8 mouse cellular contexts compared by ENCODE assay signal in the genomic region with DNA sequence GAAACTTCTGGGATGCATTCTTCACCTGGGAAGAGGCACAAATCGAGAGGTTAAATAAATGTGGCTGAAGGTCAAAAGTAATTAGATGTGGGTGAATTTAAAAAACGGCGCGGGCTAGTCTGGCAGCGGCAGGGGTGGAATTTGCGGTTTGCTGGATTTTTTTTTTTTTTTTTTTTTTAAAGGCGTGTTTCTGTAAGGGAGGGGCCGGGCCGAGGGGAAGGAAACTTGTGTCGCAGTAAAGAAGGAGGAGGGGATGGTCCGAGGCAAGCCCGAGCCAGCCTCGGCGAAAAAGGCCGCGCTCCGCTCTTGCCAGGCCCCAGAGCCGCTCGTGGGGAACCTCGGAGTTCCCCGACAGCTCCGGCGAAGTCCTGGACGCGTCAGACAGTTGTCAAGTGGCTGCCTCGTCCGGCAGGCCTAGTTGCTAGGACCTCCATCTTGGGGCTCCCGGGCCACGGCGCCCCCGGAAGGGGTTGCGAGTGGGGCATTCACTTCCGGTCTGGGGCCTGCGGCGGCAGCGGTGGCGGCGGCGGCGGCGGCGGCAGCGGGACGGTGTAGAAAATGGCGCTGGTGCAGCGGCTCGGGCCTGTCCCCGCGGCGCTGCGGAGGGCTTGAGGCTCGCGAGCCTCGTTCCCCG. TPM values are rescaled to one million over a fixed set of nuclear protein-coding genes. Genes with fewer than 3 reads are reported as not detected.
DNase-seq lines count a peak whose midpoint lies in the region; ATAC-seq and TF ChIP-seq lines count a peak whose summit lies in the region.

A gene (plus strand): TSS at position 221 of the 634 bp plus-strand sequence.

- no peaks in the 10 kb centered on the region for H3K9me3 ChIP-seq in MEL (replicated peaks; ENCODE audit: insufficient read depth, low read length)
- no peaks in the 10 kb centered on the region for H3K9me3 ChIP-seq in lung, embryonic 16.5 days (ENCODE audit: control insufficient read depth, low read length)

- peaks cover 0 to 11% of the 10 kb centered on the region in 2 experiments; a peak in 2 of 4 replicates for H3K4me1 ChIP-seq in MEL (ENCODE audit: control insufficient read depth in 1 of 2, insufficient read depth in 2 of 2, low read length in 2 of 2)
- H3K4me1 ChIP-seq in cerebellum, adult 2 months (ENCODE audit: control insufficient read depth, insufficient read depth, low read length), result peaks cover 5% of the 10 kb centered on the region; the same call in 1 of the 2 replicates
- peaks cover 25% of the 10 kb centered on the region for H3K4me1 ChIP-seq in lung, embryonic 16.5 days (replicated peaks; ENCODE audit: control insufficient read depth, insufficient read depth, low read length)

- TF ChIP-seq EP300 in MEL (IDR thresholded peaks at IDR 0.05; ENCODE audit: low read depth in 1 of 2, low read length in 2 of 2), result no peak; a peak in 1 of 4 replicates

- peak within 1 kb of the TSS; percentile 93 for H3K9ac ChIP-seq in MEL (ENCODE audit: control insufficient read depth, low read depth, low read length, poor library complexity, severe bottlenecking)
- peak within 1 kb of the TSS; percentile 98 for H3K9ac ChIP-seq in lung, embryonic 16.5 days (ENCODE audit: low read length)

- H3K79me2 ChIP-seq in MEL (ENCODE audit: control insufficient read depth, insufficient read depth, low read length, poor library complexity), result peaks cover 30% of the 10 kb centered on the region

- TF ChIP-seq CTCF in MEL (IDR thresholded peaks at IDR 0.05 in 2 of 3, conservative IDR thresholded peaks at IDR 0.05 in 1 of 3; ENCODE audit: control insufficient read depth in 1 of 3, insufficient read depth in 1 of 3, low read depth in 2 of 3, low read length in 3 of 3, poor library complexity in 1 of 3, severe bottlenecking in 1 of 3), result no peak
- TF ChIP-seq CTCF in cerebellum, adult 2 months (IDR thresholded peaks at IDR 0.05; ENCODE audit: borderline replicate concordance, insufficient read depth, low read depth, low read length), result no peak

- peak; percentile 62 to 88 for TF ChIP-seq POLR2A in MEL (IDR thresholded peaks at IDR 0.05; ENCODE audit: control insufficient read depth in 1 of 2, insufficient read depth in 1 of 2, low read depth in 1 of 2, low read length in 2 of 2, poor library complexity in 1 of 2)
- peak; percentile 77 for TF ChIP-seq POLR2A in cerebellum, adult 2 months (IDR thresholded peaks at IDR 0.05; ENCODE audit: borderline replicate concordance, insufficient read depth, low read length)

- peaks cover 8 to 27% of the 10 kb centered on the region in 2 experiments; a peak in 3 of 4 replicates for H3K36me3 ChIP-seq in MEL (ENCODE audit: control insufficient read depth in 1 of 2, insufficient read depth in 2 of 2, low read length in 2 of 2)
- H3K36me3 ChIP-seq in lung, embryonic 16.5 days (ENCODE audit: control insufficient read depth, insufficient read depth, low read length), result peaks cover 2% of the 10 kb centered on the region; the same call in 1 of the 2 replicates

- WGBS in cerebellum, adult 2 months, result under 1% methylated on average over 52 of the region's 55 CpGs
- 0% methylated on average over 40 of the region's 55 CpGs for WGBS in lung, embryonic 16.5 days

- H3K4me3 ChIP-seq in MEL (ENCODE audit: control insufficient read depth in 1 of 2, insufficient read depth in 1 of 2, low read depth in 2 of 2, low read length in 2 of 2), result peak within 1 kb of the TSS; percentile 82 to 93
- peak within 1 kb of the TSS; percentile 99 for H3K4me3 ChIP-seq in cerebellum, adult 2 months (replicated peaks; ENCODE audit: insufficient read depth, low read depth, low read length)
- peak within 1 kb of the TSS; percentile 89 for H3K4me3 ChIP-seq in lung, embryonic 16.5 days (ENCODE audit: low read length)

- no peak for TF ChIP-seq RAD21 in MEL (IDR thresholded peaks at IDR 0.05; ENCODE audit: low read depth, low read length)

- H3K27me3 ChIP-seq in MEL (ENCODE audit: control insufficient read depth in 1 of 2, insufficient read depth in 2 of 2, low read length in 2 of 2), result no peaks in the 10 kb centered on the region
- H3K27me3 ChIP-seq in cerebellum, adult 2 months (ENCODE audit: control insufficient read depth, insufficient read depth, low read length), result no peaks in the 10 kb centered on the region
- H3K27me3 ChIP-seq in lung, embryonic 16.5 days (ENCODE audit: control insufficient read depth, insufficient read depth, low read depth, low read length), result no peaks in the 10 kb centered on the region

- H3K4me2 ChIP-seq in lung, embryonic 16.5 days (ENCODE audit: low read depth, low read length), result peak within 1 kb of the TSS; percentile 68

- DNase-seq in MEL (ENCODE audit: low read depth, low spot score), result peak; percentile 94
- DNase-seq in cerebellum, adult 2 months, result peak; percentile 93 to 97
- DNase-seq in forelimb bud, embryonic 11.5 days (ENCODE audit: low read depth, low spot score), result peak; percentile 91
- DNase-seq in layer of hippocampus, adult 9-10 months (ENCODE audit: low spot score), result peak; percentile 87
- peak; percentile 95 for DNase-seq in ovary, postnatal 10 days (ENCODE audit: low spot score)
- DNase-seq in thymus, postnatal 10 days (ENCODE audit: low spot score in 2 of 2), result peak; percentile 87 to 91

- ATAC-seq in hematopoietic stem cell, adult 5-6 weeks (replicated peaks in 1 of 2; ENCODE audit: insufficient read depth in 1 of 2, low FRiP score in 2 of 2, low TSS enrichment in 1 of 2, low read depth in 1 of 2, poor library complexity in 2 of 2, severe bottlenecking in 2 of 2), result peak; percentile 85 to 95
- ATAC-seq in lung, embryonic 16.5 days (ENCODE audit: low read depth), result peak; percentile 97

- peak within 1 kb of the TSS; percentile 91 for H3K27ac ChIP-seq in MEL (ENCODE audit: control insufficient read depth, low read depth, low read length)
- peak within 1 kb of the TSS; percentile 100 for H3K27ac ChIP-seq in cerebellum, adult 2 months (ENCODE audit: insufficient read depth, low read length)
- peak within 1 kb of the TSS; percentile 98 for H3K27ac ChIP-seq in lung, embryonic 16.5 days (ENCODE audit: low read length)

TF ChIP-seq in MEL, 35 proteins besides CTCF, POLR2A, EP300 and RAD21 (continues in another document):
- TF ChIP-seq MEF2A (IDR thresholded peaks at IDR 0.05; ENCODE audit: extremely low read depth, insufficient replicate concordance, low read depth, low read length, poor library complexity, severe bottlenecking) (no peak), MXI1 (IDR thresholded peaks at IDR 0.05; ENCODE audit: low read depth, low read length) (peak; percentile 76), MAFK (IDR thresholded peaks at IDR 0.05; ENCODE audit: borderline replicate concordance, low read depth, low read length) (no peak), NRF1 (IDR thresholded peaks at IDR 0.05; ENCODE audit: insufficient read depth, low read depth, low read length, poor library complexity, severe bottlenecking) (no peak), POLR2AphosphoS5 (IDR thresholded peaks at IDR 0.05; ENCODE audit: borderline replicate concordance, low read depth, low read length) (no peak), POLR2AphosphoS2 (IDR thresholded peaks at IDR 0.05; ENCODE audit: low read length) (peak; percentile 67), NELFE (IDR thresholded peaks at IDR 0.05; ENCODE audit: low read depth, low read length) (peak; percentile 86), GABPA (IDR thresholded peaks at IDR 0.05; ENCODE audit: low read depth, low read length) (no peak; the same call in 1 of the 2 replicates), E2F4 (IDR thresholded peaks at IDR 0.05; ENCODE audit: borderline replicate concordance, low read depth, low read length) (peak; percentile 81), MAZ (IDR thresholded peaks at IDR 0.05; ENCODE audit: low read depth, low read length) (peak; percentile 97), ZNF384 (IDR thresholded peaks at IDR 0.05; ENCODE audit: low read depth, low read length) (peak; percentile 99), USF2 (IDR thresholded peaks at IDR 0.05; ENCODE audit: borderline replicate concordance in 1 of 2, insufficient read depth in 1 of 2, low read depth in 1 of 2, low read length in 2 of 2) (no peak), SIN3A (IDR thresholded peaks at IDR 0.05; ENCODE audit: low read length) (peak; percentile 81), UBTF (IDR thresholded peaks at IDR 0.05; ENCODE audit: borderline replicate concordance, insufficient read depth, low read depth, low read length) (no peak), CHD2 (IDR thresholded peaks at IDR 0.05; ENCODE audit: low read length) (peak; percentile 35; the same call in 1 of the 2 replicates), JUND (IDR thresholded peaks at IDR 0.05; ENCODE audit: low read depth, low read length) (no peak; the same call in 1 of the 2 replicates), ELF1 (IDR thresholded peaks at IDR 0.05; ENCODE audit: low read depth, low read length) (peak; percentile 48), TBP (IDR thresholded peaks at IDR 0.05; ENCODE audit: low read depth, low read length) (no peak; the same call in 1 of the 2 replicates), HCFC1 (IDR thresholded peaks at IDR 0.05; ENCODE audit: low read depth, low read length) (peak; percentile 92), SMC3 (IDR thresholded peaks at IDR 0.05; ENCODE audit: low read depth, low read length) (no peak), TCF12 (IDR thresholded peaks at IDR 0.05; ENCODE audit: low read depth, low read length) (peak; percentile 67), ZMIZ1 (IDR thresholded peaks at IDR 0.05; ENCODE audit: low read depth, low read length) (no peak), GATA1 (IDR thresholded peaks at IDR 0.05; ENCODE audit: low read depth, low read length) (no peak), ZC3H11A (IDR thresholded peaks at IDR 0.05; ENCODE audit: low read depth, low read length) (no peak), RCOR1 (IDR thresholded peaks at IDR 0.05; ENCODE audit: low read depth, low read length) (no peak), MYC (IDR thresholded peaks at IDR 0.05; ENCODE audit: low read depth, low read length) (peak; percentile 45; the same call in 1 of the 2 replicates), ZKSCAN1 (IDR thresholded peaks at IDR 0.05; ENCODE audit: low read depth, low read length) (no peak; the same call in 1 of the 2 replicates), TAL1 (IDR thresholded peaks at IDR 0.05; ENCODE audit: low read length) (no peak), MYB (IDR thresholded peaks at IDR 0.05; ENCODE audit: low read depth, low read length) (no peak), KAT2A (conservative IDR thresholded peaks at IDR 0.05; ENCODE audit: low read depth, low read length) (peak; percentile 78; the same call in 1 of the 2 replicates)

RNA-seq across cellular contexts. Expression of the gene that starts here (rescaled TPM):
- 15.3 and 18.1 TPM in 2 replicates for total RNA-seq in MEL (2012; rRNA removed)
- polyA plus RNA-seq in MEL (2012; ENCODE audit: insufficient read depth in 1 of 2, insufficient read length in 2 of 2, low read depth in 1 of 2, low replicate concordance in 2 of 2, missing spikeins in 1 of 2), result 10 to 100 TPM in 1 of 2 experiments, not detected in 1; 34.5 TPM
- polyA plus RNA-seq in cerebellum, adult 2 months (2012; rRNA removed), result 91.0 and 95.3 TPM in 2 replicates
- total RNA-seq in hematopoietic stem cell, adult 5-6 weeks (2017), result 50.2 and 53.0 TPM in 2 replicates
- 41.9 and 43.8 TPM in 2 replicates for polyA plus RNA-seq in lung, embryonic 16.5 days (2015; fragmentation: Nextera tagmentation; extraction: Ambion mirVana)

Comparison
In these comparisons a context has a peak if more than half of its experiments do, and no peak if none do; other contexts are left out.
1. Peak in every context shown above with its lines: DNase-seq, ATAC-seq, H3K4me3 ChIP-seq and H3K27ac ChIP-seq.